Mouse (Mus musculus) frontal cortex, postnatal 10 days (tissue): ENCODE results near the gene Gm3435.
A peak's percentile ranks its signal among the peaks of the same experiment; 100 is the strongest.
"Not testable (repeated sequence)": the region's sequence is repeated elsewhere in the genome, so short reads cannot be mapped to it uniquely, and the experiment has no call there.

ENCODE experiments used
- DNase-seq, 2 experiments: peaks; one replicate each; pipeline ENCODE4 v3.0.0; 2022; ENCODE audit warnings: low spot score in 2 of 2, mixed read lengths in 1 of 2

Gm3435 gene

GRCm38 (mm10) chr17:15040455-15040854 is 30.5 kb downstream of the Gm3435 start:
- DNase-seq = not testable (repeated sequence)

GRCm38 (mm10) chr17:15041175-15041729 is 31.3 kb downstream of the Gm3435 start, which contains the start of the genes Ermard, Tcte3 and Gm3448:
Gene Ermard (plus strand): TSS chr17:15041208.
Gene Tcte3 (minus strand): TSS chr17:15041488.
Gene Gm3448 (minus strand): TSS chr17:15041537.
- DNase-seq = peak in 1 of 2 experiments; percentile 34

- not testable (repeated sequence) for DNase-seq
These were observed 40.4 kb downstream of the Gm3435 start for GRCm38 (mm10) chr17:15050338-15050737.

GRCm38 (mm10) chr17:15052766-15053165 is 42.8 kb downstream of the Gm3435 start:
- not testable (repeated sequence) for DNase-seq

GRCm38 (mm10) chr17:15053183-15053828 is 43.3 kb downstream of the Gm3435 start:
- peak; percentile 1 to 3 for DNase-seq

GRCm38 (mm10) chr17:15053829-15054200 is 43.8 kb downstream of the Gm3435 start:
- DNase-seq = peak; percentile 5 to 9

GRCm38 (mm10) chr17:15055925-15056324 is 45.9 kb downstream of the Gm3435 start:
- DNase-seq = peak; percentile 11 to 26

- DNase-seq = peak in 1 of 2 experiments; percentile 1
These were observed 48.2 kb downstream of the Gm3435 start for GRCm38 (mm10) chr17:15058161-15058591.

GRCm38 (mm10) chr17:15059646-15060045 is 49.7 kb downstream of the Gm3435 start:
- no peak for DNase-seq

GRCm38 (mm10) chr17:15060356-15060755 is 50.4 kb downstream of the Gm3435 start:
- no peak for DNase-seq

GRCm38 (mm10) chr17:15065391-15066024 is 55.5 kb downstream of the Gm3435 start:
- peak; percentile 42 to 72 for DNase-seq

- no peak for DNase-seq
These were observed 56.1 kb downstream of the Gm3435 start for GRCm38 (mm10) chr17:15066066-15066465.

GRCm38 (mm10) chr17:15066911-15067310 is 56.9 kb downstream of the Gm3435 start:
- no peak for DNase-seq

GRCm38 (mm10) chr17:15068040-15068792 is 58.2 kb downstream of the Gm3435 start:
- no peak for DNase-seq

GRCm38 (mm10) chr17:15069124-15069523 is 59.1 kb downstream of the Gm3435 start:
- no peak for DNase-seq
